Mouse (Mus musculus) forebrain, embryonic 13.5 days (tissue): ENCODE measurements around the gene Tmem42. TPM values are rescaled to one million over a fixed set of nuclear protein-coding genes. Genes with fewer than 3 reads are reported as not detected.

Experiments
- ATAC-seq: fragments of 200-750 bp; cut with Nextera tagmentation; 2 replicates; pipeline ENCODE4 v1.8.0; 2017
- H3K27ac ChIP-seq: fragments of 300-500 bp; sonication (generic); 2 replicates; pipeline ENCODE4 v1.5.1; 2015; ENCODE audit warnings: inconsistent platforms, mild to moderate bottlenecking, moderate library complexity
- H3K27me3 ChIP-seq: fragments of 300-500 bp; sonication (generic); 2 replicates; pipeline ENCODE4 v1.6.1; 2015; ENCODE audit warnings: mild to moderate bottlenecking, inconsistent platforms
- H3K36me3 ChIP-seq: fragments of 300-500 bp; sonication (generic); 2 replicates; pipeline ENCODE4 v1.6.1; 2015; ENCODE audit warnings: mild to moderate bottlenecking, inconsistent platforms; ENCODE audit not compliant: poor library complexity, severe bottlenecking
- H3K4me1 ChIP-seq: fragments of 300-500 bp; sonication (generic); 2 replicates; pipeline ENCODE4 v1.6.1; 2015; ENCODE audit warnings: inconsistent platforms
- H3K4me2 ChIP-seq: fragments of 300-500 bp; sonication (generic); 2 replicates; pipeline ENCODE4 v1.6.1; 2015; ENCODE audit warnings: inconsistent platforms, mild to moderate bottlenecking, moderate library complexity
- H3K4me3 ChIP-seq: fragments of 300-500 bp; sonication (generic); 2 replicates; pipeline ENCODE4 v1.5.1; 2015; ENCODE audit warnings: mild to moderate bottlenecking, inconsistent platforms
- H3K9ac ChIP-seq: fragments of 300-500 bp; sonication (generic); 2 replicates; pipeline ENCODE4 v1.6.1; 2015; ENCODE audit warnings: mild to moderate bottlenecking, inconsistent platforms
- H3K9me3 ChIP-seq: fragments of 300-500 bp; sonication (generic); replicated peaks from 2 replicates; pipeline ENCODE4 v1.6.1; 2016; ENCODE audit warnings: inconsistent platforms
- WGBS: fragments of 180-500 bp; shearing (Covaris S2); methylation state at CpG from one replicate; pipeline ENCODE4 v1.1.7; 2015; 5-methylcytosine and 5-hydroxymethylcytosine counted together
- polyA plus RNA-seq: library from polyadenylated mRNA; unstranded; fragments of >200 nt; fragmentation: Nextera tagmentation; extraction: Ambion mirVana; gene quantifications from 2 replicates; pipeline ENCODE4 v1.2.1, GENCODE M21; 2015

Gene Tmem42
- polyA plus RNA-seq, 1 experiment from 2014 or later: 16.4 TPM

- Histone ChIP-seq H3K4me1 (no peaks in the 10 kb centered on the region), H3K4me2 (no peak overlapping the region), H3K27me3 (no peaks in the 10 kb centered on the region), H3K27ac (no peak overlapping the region), H3K9ac (no peak overlapping the region), H3K9me3 (no peaks in the 10 kb centered on the region), H3K4me3 (no peak overlapping the region), H3K36me3 (no peaks in the 10 kb centered on the region)
- 90% methylated on average over 3 of the region's 3 CpGs for WGBS
- no peak for ATAC-seq
Measured at GRCm38 (mm10) chr9:123060172-123060571, 39.0 kb downstream of the Tmem42 start.

Other genes with a start within 250 kb of the Tmem42 start
- 6.9 and 7.0 TPM in 2 replicates for gene Tcaim, start 215.8 kb upstream of the Tmem42 start, polyA plus RNA-seq
- 0.43 TPM in 1 of 2 replicates, not detected in the other for gene Gm35549, start 177.3 kb upstream of the Tmem42 start, polyA plus RNA-seq
- gene Zfp445, start 155.3 kb upstream of the Tmem42 start, polyA plus RNA-seq: 80.5 and 95.8 TPM in 2 replicates
- 4.2 and 5.7 TPM in 2 replicates for gene Zkscan7, start 135.6 kb upstream of the Tmem42 start, polyA plus RNA-seq
- 30.5 TPM in 2 replicates for gene Zfp105, start 98.3 kb upstream of the Tmem42 start, polyA plus RNA-seq
- 32.6 and 34.1 TPM in 2 replicates for gene 1110059G10Rik, start 70.3 kb upstream of the Tmem42 start, polyA plus RNA-seq
- gene Kif15, start 70.3 kb upstream of the Tmem42 start, polyA plus RNA-seq: 70.5 and 73.0 TPM in 2 replicates
- gene Tgm4, start 13.4 kb downstream of the Tmem42 start, polyA plus RNA-seq: 0.68 TPM in 1 of 2 replicates, not detected in the other
- 66.8 and 80.7 TPM in 2 replicates for gene Zdhhc3, start 91.9 kb downstream of the Tmem42 start, polyA plus RNA-seq
- gene Exosc7, start 91.9 kb downstream of the Tmem42 start, polyA plus RNA-seq: 110 and 118 TPM in 2 replicates
- 0.17 TPM in 1 of 2 replicates, not detected in the other for gene Clec3b, start 129.6 kb downstream of the Tmem42 start, polyA plus RNA-seq
- gene Cdcp1, start 194.7 kb downstream of the Tmem42 start, polyA plus RNA-seq: 0.06 TPM in 1 of 2 replicates, not detected in the other
- 10.0 and 13.4 TPM in 2 replicates for gene Tmem158, start 239.4 kb downstream of the Tmem42 start, polyA plus RNA-seq